Mouse (Mus musculus): ENCODE measurements around the gene Gtf3a.

DNA sequence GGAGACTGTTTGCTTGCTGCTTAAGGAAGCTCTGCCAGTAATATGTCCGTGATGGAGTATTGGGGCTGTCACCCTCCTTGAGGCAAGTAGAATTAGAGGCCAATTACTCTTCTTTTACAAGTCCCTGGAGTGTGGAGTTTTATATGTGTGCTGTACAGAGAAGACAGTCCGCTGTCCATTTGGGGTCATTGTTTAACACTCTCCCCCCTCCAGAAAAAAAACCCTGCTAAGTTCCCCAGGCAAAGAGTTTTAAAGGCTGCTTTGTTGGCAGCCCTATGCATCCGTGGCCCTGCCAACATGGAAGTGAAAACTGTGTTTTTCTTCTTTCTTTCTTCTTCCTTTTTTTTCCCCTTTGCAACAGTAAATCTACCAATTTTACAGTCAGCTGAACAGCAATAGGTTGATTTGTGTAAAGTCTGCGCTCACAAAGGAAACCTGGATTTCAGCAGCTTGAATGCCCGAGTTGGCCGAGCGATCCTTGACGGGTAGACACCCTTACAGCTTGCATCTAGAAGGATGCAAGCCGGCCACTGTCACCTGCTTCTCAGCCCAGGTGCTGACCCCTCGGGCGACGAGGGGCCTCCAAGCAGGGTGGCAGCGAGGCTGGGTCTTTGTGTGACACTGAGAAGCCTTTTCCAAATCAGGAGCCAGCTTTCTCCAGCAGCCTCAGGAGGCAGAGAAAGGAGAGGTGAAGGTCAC is 20.4 kb downstream of the Gtf3a start:
- TF ChIP-seq CTCF (IDR thresholded peaks at IDR 0.05; ENCODE audit: low read depth), result no peak
- no peak for TF ChIP-seq EP300 (optimal IDR thresholded peaks at IDR 0.05)

Data from stomach, postnatal 0 days (tissue).